Mouse (Mus musculus): ENCODE measurements around the gene Hes2. TPM values are rescaled to one million over a fixed set of nuclear protein-coding genes. Genes with fewer than 3 reads are reported as not detected.

The Hes2 gene
- polyA plus RNA-seq, 1 experiment, result not detected

GRCm38 (mm10) chr4:152157779-152158584 is 685 bp upstream of the Hes2 start:
- H3K4me1 ChIP-seq (ENCODE audit: control insufficient read depth, insufficient read depth, low read length), result no peaks in the 10 kb centered on the region
- TF ChIP-seq CTCF (IDR thresholded peaks at IDR 0.05; ENCODE audit: borderline replicate concordance, insufficient read depth, low read length) (no peak), POLR2A (IDR thresholded peaks at IDR 0.05; ENCODE audit: low read depth, low read length) (no peak)
- H3K27ac ChIP-seq (ENCODE audit: insufficient read depth, low read length), result no peak overlapping the region
- H3K4me3 ChIP-seq (ENCODE audit: insufficient read depth, low read length), result no peak overlapping the region

DNA sequence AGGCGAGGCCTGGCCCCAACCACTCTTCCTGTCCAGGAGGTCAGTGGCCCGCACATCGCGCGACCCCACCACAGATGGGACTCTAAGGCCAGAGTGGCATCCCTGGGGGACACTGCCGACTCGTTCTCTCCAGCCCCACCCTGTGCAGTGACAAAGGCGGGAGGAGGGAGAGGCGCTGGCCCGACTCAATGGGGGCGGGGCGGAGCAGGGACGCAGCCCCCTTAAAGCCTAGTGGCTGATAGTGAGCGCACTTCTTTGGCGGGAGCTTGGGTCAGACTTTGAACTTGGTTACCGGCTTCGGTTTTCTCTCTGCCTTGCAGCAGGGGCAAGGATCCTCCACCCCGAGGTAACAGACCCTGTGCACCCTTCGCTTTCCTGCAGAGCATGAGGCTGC is 615 bp downstream of the Hes2 start:
- Histone ChIP-seq H3K4me3 (ENCODE audit: insufficient read depth, low read length) (no peak overlapping the region), H3K4me1 (ENCODE audit: control insufficient read depth, insufficient read depth, low read length) (no peaks in the 10 kb centered on the region), H3K27ac (ENCODE audit: insufficient read depth, low read length) (no peak overlapping the region)
- TF ChIP-seq CTCF (IDR thresholded peaks at IDR 0.05; ENCODE audit: borderline replicate concordance, insufficient read depth, low read length) (no peak), POLR2A (IDR thresholded peaks at IDR 0.05; ENCODE audit: low read depth, low read length) (no peak)

DNA sequence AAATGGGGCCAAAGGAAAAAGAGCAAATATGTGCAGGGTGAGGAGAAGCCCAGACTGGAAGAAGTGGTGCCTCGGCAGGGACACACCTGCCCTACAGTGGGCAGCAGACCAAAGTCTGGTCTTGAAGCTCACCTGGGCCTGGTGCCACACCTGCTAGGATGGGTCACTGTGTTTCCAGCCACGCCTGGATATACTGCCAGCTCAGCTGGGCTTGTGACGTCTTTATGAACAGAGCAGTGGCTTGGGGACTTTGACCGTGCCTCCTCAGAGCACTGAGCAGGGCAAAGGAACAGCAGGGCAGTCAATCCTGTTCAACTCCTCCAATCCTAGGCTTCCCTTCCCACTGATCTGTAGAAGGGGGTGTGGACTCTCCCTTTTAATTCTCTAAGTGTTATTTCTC is 2.1 kb downstream of the Hes2 start:
- TF ChIP-seq POLR2A (IDR thresholded peaks at IDR 0.05; ENCODE audit: low read depth, low read length), result no peak
- no peak for TF ChIP-seq CTCF (IDR thresholded peaks at IDR 0.05; ENCODE audit: borderline replicate concordance, insufficient read depth, low read length)
- H3K27ac ChIP-seq (ENCODE audit: insufficient read depth, low read length), result no peak overlapping the region
- no peaks in the 10 kb centered on the region for H3K4me1 ChIP-seq (ENCODE audit: control insufficient read depth, insufficient read depth, low read length)
- no peak overlapping the region for H3K4me3 ChIP-seq (ENCODE audit: insufficient read depth, low read length)

GRCm38 (mm10) chr4:152161601-152162000 is 2.9 kb downstream of the Hes2 start:
- Histone ChIP-seq H3K4me1 (ENCODE audit: control insufficient read depth, insufficient read depth, low read length) (no peaks in the 10 kb centered on the region), H3K27ac (ENCODE audit: insufficient read depth, low read length) (no peak overlapping the region), H3K4me3 (ENCODE audit: insufficient read depth, low read length) (no peak overlapping the region)
- TF ChIP-seq POLR2A (IDR thresholded peaks at IDR 0.05; ENCODE audit: low read depth, low read length) (no peak), CTCF (IDR thresholded peaks at IDR 0.05; ENCODE audit: borderline replicate concordance, insufficient read depth, low read length) (no peak)

- TF ChIP-seq POLR2A (IDR thresholded peaks at IDR 0.05; ENCODE audit: low read depth, low read length) (no peak), CTCF (IDR thresholded peaks at IDR 0.05; ENCODE audit: borderline replicate concordance, insufficient read depth, low read length) (no peak)
- no peaks in the 10 kb centered on the region for H3K4me1 ChIP-seq (ENCODE audit: control insufficient read depth, insufficient read depth, low read length)
- H3K4me3 ChIP-seq (ENCODE audit: insufficient read depth, low read length), result no peak overlapping the region
- no peak overlapping the region for H3K27ac ChIP-seq (ENCODE audit: insufficient read depth, low read length)
Observed at GRCm38 (mm10) chr4:152162748-152163147, 4.1 kb downstream of the Hes2 start.

GRCm38 (mm10) chr4:152165036-152165931 is 6.6 kb downstream of the Hes2 start:
- Histone ChIP-seq H3K27ac (ENCODE audit: insufficient read depth, low read length) (peak overlapping the region; percentile 70), H3K4me1 (ENCODE audit: control insufficient read depth, insufficient read depth, low read length) (no peaks in the 10 kb centered on the region), H3K4me3 (ENCODE audit: insufficient read depth, low read length) (no peak overlapping the region)
- TF ChIP-seq POLR2A (IDR thresholded peaks at IDR 0.05; ENCODE audit: low read depth, low read length) (no peak), CTCF (IDR thresholded peaks at IDR 0.05; ENCODE audit: borderline replicate concordance, insufficient read depth, low read length) (peak; percentile 88)

DNA sequence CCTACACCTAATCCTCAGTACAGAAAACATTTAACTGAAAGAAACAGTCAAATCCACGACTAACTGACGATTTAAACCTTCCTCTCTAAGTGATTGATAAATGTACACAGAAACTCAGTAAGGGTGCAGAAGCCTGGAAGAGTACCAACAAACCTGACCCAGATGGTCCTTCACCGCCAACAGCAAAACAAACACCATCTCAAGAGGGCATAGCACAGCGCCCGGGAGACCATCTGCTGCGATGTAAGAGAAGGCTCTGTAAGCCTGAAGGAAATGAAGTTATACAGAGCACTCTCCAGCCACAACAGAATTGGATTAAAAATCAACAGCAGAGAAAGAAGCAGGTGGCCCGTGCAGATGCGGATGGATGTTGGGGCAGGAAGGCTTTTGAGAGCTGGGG is 9.4 kb downstream of the Hes2 start:
- TF ChIP-seq CTCF (IDR thresholded peaks at IDR 0.05; ENCODE audit: borderline replicate concordance, insufficient read depth, low read length), result no peak
- no peak for TF ChIP-seq POLR2A (IDR thresholded peaks at IDR 0.05; ENCODE audit: low read depth, low read length)
- H3K4me1 ChIP-seq (ENCODE audit: control insufficient read depth, insufficient read depth, low read length), result no peaks in the 10 kb centered on the region
- no peak overlapping the region for H3K27ac ChIP-seq (ENCODE audit: insufficient read depth, low read length)
- H3K4me3 ChIP-seq (ENCODE audit: insufficient read depth, low read length), result no peak overlapping the region

- no peak overlapping the region for H3K27ac ChIP-seq (ENCODE audit: insufficient read depth, low read length)
- no peak for TF ChIP-seq CTCF (IDR thresholded peaks at IDR 0.05; ENCODE audit: borderline replicate concordance, insufficient read depth, low read length)
- no peaks in the 10 kb centered on the region for H3K4me1 ChIP-seq (ENCODE audit: control insufficient read depth, insufficient read depth, low read length)
- no peak overlapping the region for H3K4me3 ChIP-seq (ENCODE audit: insufficient read depth, low read length)
Observed at GRCm38 (mm10) chr4:152169103-152169502, 10.4 kb downstream of the Hes2 start.

- no peak for TF ChIP-seq CTCF (IDR thresholded peaks at IDR 0.05; ENCODE audit: borderline replicate concordance, insufficient read depth, low read length)
- no peak for TF ChIP-seq POLR2A (IDR thresholded peaks at IDR 0.05; ENCODE audit: low read depth, low read length)
- Histone ChIP-seq H3K4me3 (ENCODE audit: insufficient read depth, low read length) (no peak overlapping the region), H3K4me1 (ENCODE audit: control insufficient read depth, insufficient read depth, low read length) (no peaks in the 10 kb centered on the region), H3K27ac (ENCODE audit: insufficient read depth, low read length) (no peak overlapping the region)
Observed at GRCm38 (mm10) chr4:152170286-152170685, 11.6 kb downstream of the Hes2 start.

- Histone ChIP-seq H3K27ac (ENCODE audit: insufficient read depth, low read length) (no peak overlapping the region), H3K4me1 (ENCODE audit: control insufficient read depth, insufficient read depth, low read length) (no peaks in the 10 kb centered on the region), H3K4me3 (ENCODE audit: insufficient read depth, low read length) (no peak overlapping the region)
- TF ChIP-seq POLR2A (IDR thresholded peaks at IDR 0.05; ENCODE audit: low read depth, low read length) (no peak), CTCF (IDR thresholded peaks at IDR 0.05; ENCODE audit: borderline replicate concordance, insufficient read depth, low read length) (no peak)
Observed at GRCm38 (mm10) chr4:152171543-152171942, 12.9 kb downstream of the Hes2 start.
